Mouse (Mus musculus) C2C12 (cell line): ENCODE results near the gene Gpr33. TPM values are rescaled to one million over a fixed set of nuclear protein-coding genes. Genes with fewer than 3 reads are reported as not detected.

ENCODE experiments used
- H3K27me3 ChIP-seq: one replicate; pipeline ENCODE4 v1.6.1; 2011; ENCODE audit not compliant: control insufficient read depth, insufficient read depth, insufficient read length
- H3K36me3 ChIP-seq: one replicate; pipeline ENCODE4 v1.6.1; 2011; ENCODE audit not compliant: control insufficient read depth, insufficient read depth
- H3K4me3 ChIP-seq: one replicate; pipeline ENCODE4 v1.5.1; 2011; ENCODE audit warnings: mild to moderate bottlenecking, control low read depth; ENCODE audit not compliant: poor library complexity, insufficient read depth, severe bottlenecking
- H3K79me2 ChIP-seq: one replicate; pipeline ENCODE4 v1.6.1; 2011; ENCODE audit not compliant: control insufficient read depth, insufficient read depth
- H3K79me3 ChIP-seq: one replicate; pipeline ENCODE4 v1.6.1; 2011; ENCODE audit warnings: low read depth, control low read depth
- H3ac ChIP-seq: one replicate; pipeline ENCODE3; 2011; ENCODE audit warnings: low read depth; ENCODE audit not compliant: control insufficient read depth, insufficient read length
- CEBPB ChIP-seq: IDR thresholded peaks from one replicate; pipeline ENCODE4 v1.6.1; 2011; ENCODE audit warnings: low read depth, mild to moderate bottlenecking, control low read depth, moderate library complexity
- CTCF ChIP-seq: IDR thresholded peaks from one replicate; pipeline ENCODE4 v1.5.1; 2011; ENCODE audit not compliant: control insufficient read depth, insufficient read depth, insufficient read length
- FOSL1 ChIP-seq: IDR thresholded peaks from one replicate; pipeline ENCODE4 v1.8.0; 2011; ENCODE audit warnings: mild to moderate bottlenecking, low read length; ENCODE audit not compliant: poor library complexity, insufficient read depth, severe bottlenecking
- MAX ChIP-seq: IDR thresholded peaks from one replicate; pipeline ENCODE4 v1.6.1; 2011; ENCODE audit warnings: mild to moderate bottlenecking, control low read depth
- MYOD1 ChIP-seq: IDR thresholded peaks from one replicate; pipeline ENCODE4 v1.6.1; 2011; ENCODE audit warnings: low read depth; ENCODE audit not compliant: control insufficient read depth, insufficient read length
- MYOG ChIP-seq: IDR thresholded peaks from one replicate; pipeline ENCODE4 v1.6.1; 2011; ENCODE audit not compliant: control insufficient read depth, insufficient read length; ENCODE audit errors: extremely low read depth
- USF1 ChIP-seq: IDR thresholded peaks from one replicate; pipeline ENCODE4 v1.6.1; 2011; ENCODE audit warnings: low read depth, mild to moderate bottlenecking, control low read depth, moderate library complexity
- polyA plus RNA-seq: library from polyadenylated mRNA; unstranded; fragments of >200 nt; fragmentation: generic; extraction: Trizol; gene quantifications from one replicate; pipeline ENCODE4 v1.2.1, GENCODE M21; 2012; ENCODE audit warnings: missing spikeins

Gpr33 gene
- polyA plus RNA-seq, 1 experiment, result not detected

DNA sequence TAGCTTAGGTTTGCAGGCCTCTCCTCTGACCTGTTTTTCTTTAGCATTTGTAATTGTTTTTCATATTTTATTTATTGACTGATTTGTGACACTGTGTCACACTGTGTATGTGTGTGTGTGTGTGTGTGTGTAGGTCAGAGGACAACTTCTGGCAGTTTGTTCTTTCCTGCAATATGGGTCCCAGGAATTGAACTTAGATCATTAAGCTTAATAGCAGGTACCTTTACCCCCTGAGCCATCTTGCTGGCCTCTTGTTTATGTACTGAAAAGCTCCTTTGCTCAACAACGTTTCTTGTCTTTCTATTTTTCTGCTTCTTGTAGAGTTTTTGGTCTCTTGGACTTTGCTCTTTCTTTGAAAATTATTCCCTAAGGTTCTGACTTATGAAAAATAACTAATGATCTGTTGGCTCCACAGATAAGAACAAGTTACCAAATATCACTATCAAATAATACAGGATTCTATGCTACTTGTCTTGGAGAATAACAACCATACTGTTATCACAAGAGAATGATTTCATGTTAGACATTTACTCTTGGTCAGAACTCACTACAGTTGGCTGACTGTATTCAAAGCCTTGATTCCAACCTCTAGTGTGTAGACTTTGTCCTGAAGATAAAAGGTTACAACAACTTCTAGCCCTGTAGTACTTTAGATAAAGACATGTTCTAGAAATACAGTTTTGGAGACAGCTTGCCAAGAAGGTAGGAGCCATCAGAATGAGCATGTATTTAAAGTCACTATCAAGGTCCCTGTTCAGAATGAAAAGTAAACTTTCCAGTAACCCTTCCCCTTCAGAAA lies 31.9 kb downstream of the Gpr33 start:
- Histone ChIP-seq H3K79me3 (no peaks in the 10 kb centered on the region), H3K4me3 (no peak overlapping the region), H3K79me2 (no peaks in the 10 kb centered on the region), H3K36me3 (peaks cover 10% of the 10 kb centered on the region), H3K27me3 (no peaks in the 10 kb centered on the region), H3ac (no peak overlapping the region)
- TF ChIP-seq MYOD1 (no peak), CTCF (no peak), MAX (no peak), MYOG (no peak), CEBPB (no peak), USF1 (no peak), FOSL1 (no peak)

DNA sequence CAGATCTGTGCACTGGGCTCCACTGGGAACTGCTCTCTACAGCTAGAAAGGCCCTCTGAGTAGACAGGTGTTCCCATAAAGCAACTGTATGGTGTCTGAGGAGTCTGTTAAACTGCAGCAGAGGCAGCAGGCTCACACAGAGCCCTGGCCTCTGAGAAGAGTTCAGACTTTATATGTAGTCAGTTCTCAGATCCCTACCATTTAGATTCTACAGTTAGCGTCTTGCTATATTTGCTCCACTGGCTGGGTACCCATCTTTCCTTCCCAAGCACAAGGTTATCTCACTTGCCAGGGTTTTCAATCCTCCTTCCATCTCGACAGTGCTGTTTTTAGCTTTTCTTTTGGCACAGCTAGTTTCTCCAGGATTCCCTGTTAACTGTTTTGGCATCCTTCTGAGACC lies 37.2 kb downstream of the Gpr33 start:
- TF ChIP-seq MYOG (no peak), MAX (no peak), MYOD1 (no peak), USF1 (no peak), CEBPB (no peak), FOSL1 (no peak), CTCF (no peak)
- Histone ChIP-seq H3ac (no peak overlapping the region), H3K36me3 (no peaks in the 10 kb centered on the region), H3K79me2 (no peaks in the 10 kb centered on the region), H3K79me3 (no peaks in the 10 kb centered on the region), H3K4me3 (no peak overlapping the region), H3K27me3 (no peaks in the 10 kb centered on the region)

DNA sequence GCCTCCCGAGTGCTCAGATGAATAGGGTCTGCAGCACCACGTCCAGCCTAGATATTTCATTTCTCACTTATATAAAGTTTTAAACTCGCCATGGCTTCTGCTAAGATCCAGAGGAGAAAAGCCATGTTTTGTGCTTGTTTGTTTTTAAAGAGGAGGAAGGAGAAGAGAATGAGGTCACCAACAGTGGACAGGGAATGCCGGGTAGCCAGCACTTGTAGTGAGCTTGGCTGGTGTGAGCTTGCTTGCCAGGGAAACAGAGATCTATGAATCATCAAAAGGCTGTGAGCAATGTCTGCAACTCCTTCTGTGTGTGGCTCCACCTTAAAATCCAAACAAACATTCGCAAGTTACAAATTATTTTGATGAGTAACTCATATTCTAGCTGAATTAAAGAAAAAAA lies 39.3 kb downstream of the Gpr33 start:
- H3ac ChIP-seq, result no peak overlapping the region
- TF ChIP-seq FOSL1, result no peak
- no peak for TF ChIP-seq CTCF
- TF ChIP-seq MYOD1, result no peak
- no peak for TF ChIP-seq MAX
- no peak for TF ChIP-seq USF1
- no peak for TF ChIP-seq MYOG
- TF ChIP-seq CEBPB, result no peak
- H3K27me3 ChIP-seq, result no peaks in the 10 kb centered on the region
- H3K4me3 ChIP-seq, result no peak overlapping the region
- H3K36me3 ChIP-seq, result no peaks in the 10 kb centered on the region
- H3K79me3 ChIP-seq, result no peaks in the 10 kb centered on the region
- H3K79me2 ChIP-seq, result no peaks in the 10 kb centered on the region

DNA sequence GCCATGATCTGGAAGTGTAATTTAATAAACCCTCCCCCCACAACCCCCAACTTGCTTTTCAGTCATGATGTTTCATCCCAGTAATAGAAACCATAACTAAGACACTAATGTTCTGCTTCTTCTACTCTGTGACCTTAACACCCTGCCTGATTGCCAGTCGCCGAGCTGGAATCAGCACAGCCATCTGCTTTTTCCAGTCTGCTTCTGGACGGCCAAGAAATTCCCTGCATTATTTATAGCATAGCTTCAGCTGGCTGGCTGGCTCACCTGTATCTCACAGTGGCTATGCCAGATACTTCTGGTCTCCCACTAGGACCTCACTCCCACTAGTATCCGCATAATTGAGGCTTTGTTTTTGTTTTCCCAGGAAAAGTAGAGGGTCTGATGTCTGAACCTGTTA lies 42.0 kb downstream of the Gpr33 start:
- H3K4me3 ChIP-seq, result no peak overlapping the region
- no peak overlapping the region for H3ac ChIP-seq
- no peaks in the 10 kb centered on the region for H3K79me2 ChIP-seq
- no peak for TF ChIP-seq MYOD1
- no peak for TF ChIP-seq CTCF
- no peak for TF ChIP-seq FOSL1
- TF ChIP-seq MYOG, result no peak
- TF ChIP-seq CEBPB, result no peak
- no peak for TF ChIP-seq MAX
- TF ChIP-seq USF1, result no peak
- no peaks in the 10 kb centered on the region for H3K36me3 ChIP-seq
- no peaks in the 10 kb centered on the region for H3K27me3 ChIP-seq
- H3K79me3 ChIP-seq, result no peaks in the 10 kb centered on the region

DNA sequence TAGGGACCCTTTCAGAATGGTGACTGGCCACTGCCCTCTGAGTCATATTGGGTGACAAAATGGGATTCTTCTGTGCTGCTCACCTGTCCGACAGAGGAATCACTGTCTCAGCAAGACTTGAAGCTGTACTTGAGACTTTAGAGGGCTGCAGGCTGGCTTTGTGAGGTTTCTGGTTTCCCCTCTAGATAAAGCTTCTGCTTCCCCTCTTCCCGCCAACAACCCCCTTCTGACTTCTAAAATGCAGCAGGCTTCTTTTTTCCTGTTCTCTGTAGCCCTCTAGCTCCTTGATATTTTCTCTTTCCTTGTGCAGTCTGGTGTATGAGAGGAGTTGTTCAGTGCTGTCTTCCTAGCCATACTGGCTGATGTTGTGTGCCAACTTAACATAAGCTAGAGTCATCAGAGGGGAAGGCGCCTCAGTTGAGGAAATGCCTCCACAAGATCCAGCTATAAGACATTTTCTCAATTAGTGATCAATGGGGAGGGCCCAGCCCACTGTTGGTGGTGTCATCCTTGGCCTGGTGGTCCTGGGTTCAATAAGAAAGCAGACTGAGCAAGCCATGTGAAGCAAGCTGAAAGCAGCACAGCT lies 42.6 kb downstream of the Gpr33 start:
- Histone ChIP-seq H3K79me2 (no peaks in the 10 kb centered on the region), H3ac (no peak overlapping the region), H3K36me3 (no peaks in the 10 kb centered on the region), H3K79me3 (no peaks in the 10 kb centered on the region), H3K4me3 (no peak overlapping the region), H3K27me3 (no peaks in the 10 kb centered on the region)
- TF ChIP-seq MYOG (no peak), CEBPB (no peak), USF1 (no peak), MYOD1 (no peak), CTCF (no peak), MAX (no peak), FOSL1 (no peak)

DNA sequence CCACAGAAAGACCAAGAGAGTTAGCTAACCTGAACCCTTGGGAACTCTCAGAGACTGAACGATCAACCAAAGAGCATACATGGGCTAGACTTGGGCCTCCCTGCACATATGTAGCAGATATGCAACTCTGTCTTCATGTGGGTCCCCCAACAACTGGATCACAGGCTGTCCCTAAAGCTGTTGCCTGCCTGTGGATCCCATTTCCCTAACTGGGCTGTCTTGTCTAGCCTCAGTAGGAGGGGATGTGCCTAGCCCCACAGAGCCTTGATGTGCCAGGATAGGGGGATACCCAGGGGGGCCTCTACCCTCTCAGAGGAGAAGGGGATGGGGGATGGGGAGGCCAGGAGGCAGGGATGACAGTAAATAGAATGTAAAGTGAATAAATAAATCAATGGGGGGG lies 44.2 kb downstream of the Gpr33 start:
- H3ac ChIP-seq, result no peak overlapping the region
- H3K4me3 ChIP-seq, result no peak overlapping the region
- H3K79me3 ChIP-seq, result no peaks in the 10 kb centered on the region
- H3K27me3 ChIP-seq, result no peaks in the 10 kb centered on the region
- H3K79me2 ChIP-seq, result no peaks in the 10 kb centered on the region
- H3K36me3 ChIP-seq, result no peaks in the 10 kb centered on the region
- TF ChIP-seq MYOG (no peak), MYOD1 (no peak), MAX (no peak), CTCF (no peak), USF1 (no peak), CEBPB (no peak), FOSL1 (no peak)
